Mouse (Mus musculus): Measurements from ENCODE around the gene Kcnj8.

DNA sequence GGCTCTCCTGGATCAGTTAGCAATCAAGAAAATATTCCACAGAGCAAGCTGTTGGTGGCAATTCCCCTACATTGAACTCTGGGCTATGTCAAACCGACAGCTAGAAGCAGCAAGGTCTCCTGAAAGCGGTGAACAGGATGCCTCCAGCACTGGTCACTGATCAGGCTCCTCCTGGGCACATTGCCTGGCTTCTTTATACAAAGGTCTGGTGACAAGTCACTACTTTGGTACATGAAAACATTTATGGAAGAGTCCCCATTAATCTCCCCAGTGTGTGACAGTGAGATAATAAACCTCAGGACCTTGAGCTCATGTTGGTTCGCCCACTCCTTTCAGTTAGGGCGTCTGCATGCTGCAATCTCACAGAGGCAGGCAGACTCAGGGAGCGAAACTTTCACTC, 41.0 kb downstream of the Kcnj8 start:
- no peak for TF ChIP-seq CTCF (IDR thresholded peaks at IDR 0.05 in 2 of 3, conservative IDR thresholded peaks at IDR 0.05 in 1 of 3; ENCODE audit: control insufficient read depth in 1 of 3, insufficient read depth in 1 of 3, low read depth in 2 of 3, low read length in 3 of 3, poor library complexity in 1 of 3, severe bottlenecking in 1 of 3)
- TF ChIP-seq BHLHE40 (IDR thresholded peaks at IDR 0.05; ENCODE audit: borderline replicate concordance, low read depth, low read length), result no peak
- TF ChIP-seq MXI1 (IDR thresholded peaks at IDR 0.05; ENCODE audit: low read depth, low read length), result no peak
- TF ChIP-seq POLR2A (IDR thresholded peaks at IDR 0.05; ENCODE audit: control insufficient read depth in 1 of 2, insufficient read depth in 1 of 2, low read depth in 1 of 2, low read length in 2 of 2, poor library complexity in 1 of 2), result no peak
- TF ChIP-seq MAFK (IDR thresholded peaks at IDR 0.05; ENCODE audit: borderline replicate concordance, low read depth, low read length), result no peak
- TF ChIP-seq ELF1 (IDR thresholded peaks at IDR 0.05; ENCODE audit: low read depth, low read length), result no peak
- no peak for TF ChIP-seq MYC (IDR thresholded peaks at IDR 0.05; ENCODE audit: low read depth, low read length)

Measured in MEL (cell line).